Mouse (Mus musculus) yolk sac, embryonic 10.5 days (tissue): ENCODE measurements around the gene Pigz.

ENCODE experiments used
- DNase-seq: peaks from one replicate; pipeline ENCODE4 v3.0.0-alpha.2; 2017; ENCODE audit warnings: low spot score

Gene Pigz

DNA sequence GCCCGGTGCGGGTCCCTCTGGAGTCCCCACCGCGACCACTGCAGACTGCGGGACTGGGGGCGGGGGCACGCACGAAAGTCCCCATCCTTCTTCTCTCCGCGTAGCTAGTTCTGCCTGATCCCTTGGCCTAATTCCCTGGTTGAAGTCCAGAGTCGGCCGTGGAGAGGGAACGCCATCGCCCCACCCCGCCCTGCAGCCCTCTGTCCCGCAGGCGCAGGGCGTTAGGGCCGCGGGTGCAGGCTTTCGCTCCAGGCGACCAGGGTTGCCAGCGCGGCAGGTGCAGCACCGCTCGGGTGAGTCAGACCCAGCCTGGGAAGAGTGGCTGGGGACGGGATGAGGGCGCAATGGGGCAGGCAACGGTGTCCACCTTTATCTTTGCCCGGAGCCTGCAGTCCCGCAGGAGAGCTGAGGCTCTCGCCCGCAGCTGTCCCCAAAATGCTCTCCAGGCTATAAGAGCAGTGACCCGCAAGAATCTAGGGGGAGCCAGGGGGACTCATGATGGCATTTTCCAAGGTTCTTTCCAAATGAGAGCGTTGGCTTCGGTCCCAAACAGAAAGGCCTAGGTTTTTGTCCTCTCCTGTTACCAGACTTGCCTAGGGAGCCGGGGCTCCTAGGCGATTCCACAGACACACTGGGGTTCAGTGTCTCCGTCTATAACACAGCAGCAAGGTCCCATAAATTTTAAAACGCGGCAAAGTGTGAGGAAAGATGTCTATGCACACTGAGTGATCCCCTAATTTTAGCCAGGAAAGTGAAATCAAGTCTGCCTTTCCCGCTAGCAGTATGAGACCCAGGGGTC is at the start of gene Pigz:
Gene Pigz, plus strand, starts transcription at position 101 of the 799 bp plus-strand sequence.
- no peak for DNase-seq

DNA sequence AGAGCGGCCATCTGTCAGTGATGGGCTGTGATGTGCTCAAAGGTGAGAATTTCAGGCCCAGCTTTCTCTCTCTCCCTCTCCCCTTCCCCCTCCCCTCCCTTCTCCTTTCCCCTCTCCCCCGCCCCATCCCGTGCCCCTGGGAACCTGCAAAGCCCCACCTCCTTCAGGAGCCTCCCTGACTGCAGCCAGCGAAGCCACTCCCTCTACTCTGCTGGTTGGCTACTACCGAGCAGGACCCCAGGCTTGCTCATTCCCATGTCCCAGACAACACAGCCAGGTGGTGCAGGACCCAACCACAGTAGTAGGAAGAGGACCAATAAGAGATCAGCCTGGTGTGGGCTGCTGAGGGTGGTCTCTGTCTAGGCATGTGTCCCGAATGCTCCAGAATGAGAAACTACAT is 49.7 kb upstream of the Pigz start:
- peak; percentile 21 for DNase-seq

DNA sequence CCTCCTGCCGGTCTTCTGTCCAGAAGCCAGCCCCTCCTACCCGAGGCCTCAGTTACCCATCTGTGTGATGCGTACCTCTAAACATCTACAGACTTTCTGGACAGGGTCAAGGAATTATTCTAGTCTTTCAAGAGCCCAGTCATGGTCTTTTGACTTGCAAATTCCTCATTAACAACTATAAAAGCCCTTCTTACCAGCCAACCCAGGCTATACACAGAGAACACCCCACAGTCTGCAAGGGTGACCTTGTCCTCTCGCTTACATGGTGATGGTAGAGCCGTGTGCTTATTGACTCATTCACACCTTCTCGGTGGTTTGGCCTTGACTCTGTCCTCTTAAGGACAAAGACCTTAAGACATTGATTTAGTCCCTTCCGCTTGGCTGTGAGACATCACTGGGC is 42.7 kb upstream of the Pigz start:
- no peak for DNase-seq

DNA sequence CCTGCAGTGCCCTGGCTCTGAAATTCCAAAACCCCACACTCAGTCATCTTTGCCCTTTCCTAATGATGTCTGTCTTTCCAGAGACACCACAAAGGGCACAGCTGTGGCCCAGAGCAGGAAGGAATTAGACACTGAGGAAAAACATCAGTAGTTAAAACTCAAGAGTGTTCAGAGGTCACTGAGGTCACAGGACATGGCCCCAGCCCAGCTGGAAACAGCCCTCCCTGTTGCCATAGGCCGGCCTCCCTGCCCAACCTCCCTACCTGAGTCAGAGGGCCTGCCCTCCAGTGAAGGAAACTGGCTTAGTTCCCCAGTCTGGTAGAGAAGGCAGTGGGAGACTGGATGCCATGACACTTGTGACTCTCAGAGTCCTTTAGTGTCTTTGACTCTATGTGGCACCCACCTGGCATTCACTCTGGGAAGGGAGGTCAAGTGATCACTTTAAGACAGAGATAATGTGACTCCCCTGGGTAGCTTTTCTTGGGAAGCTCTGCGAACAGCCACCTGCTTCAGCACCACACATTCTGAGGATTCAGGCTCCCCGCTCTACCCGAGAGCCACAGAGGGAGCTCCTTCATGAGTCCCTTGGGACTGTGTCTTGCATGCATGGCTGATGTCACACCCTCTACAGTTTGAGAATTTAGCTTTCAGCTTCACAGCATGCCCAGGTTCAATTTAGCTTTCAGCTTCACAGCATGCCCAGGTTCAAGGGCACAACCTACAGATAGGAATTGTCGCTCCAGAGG is 40.1 kb upstream of the Pigz start:
- DNase-seq, result no peak

DNA sequence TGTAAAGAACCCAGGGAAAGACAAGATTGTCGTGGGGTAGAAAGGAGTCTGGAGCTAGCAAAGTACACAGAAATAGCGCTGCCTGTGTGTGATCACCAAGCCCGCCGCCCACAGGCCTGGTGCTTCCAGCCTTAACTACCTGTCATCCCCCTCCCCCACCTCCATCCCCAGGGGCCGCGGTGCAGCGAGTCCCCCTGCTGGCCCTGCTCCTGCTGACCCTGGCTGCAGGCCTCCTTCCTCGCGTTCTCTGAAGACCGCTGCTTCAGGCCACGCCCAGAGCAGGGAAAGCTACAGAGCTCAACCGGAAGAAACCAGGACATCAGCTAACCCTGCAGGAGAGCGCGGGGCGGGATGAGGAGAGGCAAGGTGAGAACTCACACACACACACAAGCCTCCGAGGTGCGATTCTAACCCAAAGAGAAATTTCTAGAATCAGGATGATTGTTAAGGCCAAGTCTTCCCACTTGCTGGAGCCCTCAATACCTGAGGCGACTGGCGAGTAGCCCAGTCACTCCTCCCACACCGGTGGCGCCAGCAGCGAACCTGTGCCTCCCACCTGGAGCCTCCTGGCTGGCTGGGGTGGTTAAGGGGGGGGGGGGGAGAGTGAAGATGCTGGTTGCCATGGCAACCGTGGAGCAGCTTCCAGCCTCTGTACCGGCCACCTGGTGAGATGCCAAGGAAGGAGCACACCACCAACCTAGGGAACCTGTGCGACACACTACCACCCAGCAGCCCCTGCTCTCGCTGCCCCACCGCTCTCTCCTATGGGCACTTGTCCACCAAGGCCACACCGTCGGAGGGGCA is 36.5 kb upstream of the Pigz start:
- DNase-seq, result peak; percentile 80

DNA sequence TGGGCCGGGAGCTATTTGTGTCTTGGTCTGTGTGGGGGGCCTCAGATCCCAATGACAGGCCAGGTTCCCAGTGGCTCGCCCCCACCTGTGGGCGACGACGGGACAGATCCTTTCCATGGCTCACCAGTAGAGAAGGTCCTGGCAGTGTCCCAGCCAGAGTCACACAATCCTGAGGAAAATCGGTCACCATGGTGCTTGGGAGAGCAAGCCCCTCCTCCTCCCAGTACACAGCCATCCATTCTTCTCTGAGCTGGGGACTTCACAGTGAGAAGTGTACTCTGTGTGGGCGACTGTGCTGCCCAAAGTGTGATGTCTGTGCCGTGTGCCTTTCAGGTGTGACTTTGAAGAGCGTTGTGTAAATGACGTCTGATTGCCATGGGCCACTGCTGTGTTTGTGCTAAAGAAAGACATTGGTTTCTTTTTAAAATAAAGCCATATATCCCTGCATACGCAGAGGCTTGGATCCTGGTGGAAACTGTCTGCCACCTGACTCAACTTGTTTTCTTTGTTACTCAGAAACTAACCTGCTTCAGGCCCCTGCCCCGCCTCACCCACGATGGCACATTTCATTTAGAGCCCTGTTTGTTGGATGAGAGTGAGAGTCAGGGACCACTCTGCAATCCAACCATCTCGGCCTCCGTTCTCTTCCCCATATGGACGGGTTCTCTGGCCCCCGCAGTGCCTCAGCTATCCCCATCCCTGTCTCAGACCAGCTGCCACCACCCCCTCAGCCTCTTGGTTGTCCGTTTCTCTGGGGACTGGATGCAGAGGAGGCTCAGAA is 34.9 kb upstream of the Pigz start:
- DNase-seq, result no peak

DNA sequence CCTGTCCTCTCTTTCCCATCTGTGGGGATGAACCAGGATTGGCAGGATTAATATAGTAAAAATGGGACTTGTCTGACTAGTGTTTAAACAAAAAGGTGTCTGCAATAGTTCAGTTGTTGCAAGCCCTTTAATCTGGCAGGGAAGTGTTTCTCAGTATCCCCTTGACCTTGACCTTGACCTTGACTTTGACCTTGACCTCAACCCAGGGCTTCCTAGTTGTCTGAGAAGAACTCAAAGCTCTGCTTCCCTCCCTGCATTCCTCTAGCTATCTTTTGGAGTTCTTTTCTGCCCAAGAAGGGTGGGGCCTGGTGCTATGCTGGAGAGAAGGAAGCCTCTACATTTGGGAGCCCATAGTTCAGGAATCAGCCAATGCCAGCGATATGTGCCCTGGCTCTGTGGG is 31.8 kb upstream of the Pigz start:
- DNase-seq, result no peak

DNA sequence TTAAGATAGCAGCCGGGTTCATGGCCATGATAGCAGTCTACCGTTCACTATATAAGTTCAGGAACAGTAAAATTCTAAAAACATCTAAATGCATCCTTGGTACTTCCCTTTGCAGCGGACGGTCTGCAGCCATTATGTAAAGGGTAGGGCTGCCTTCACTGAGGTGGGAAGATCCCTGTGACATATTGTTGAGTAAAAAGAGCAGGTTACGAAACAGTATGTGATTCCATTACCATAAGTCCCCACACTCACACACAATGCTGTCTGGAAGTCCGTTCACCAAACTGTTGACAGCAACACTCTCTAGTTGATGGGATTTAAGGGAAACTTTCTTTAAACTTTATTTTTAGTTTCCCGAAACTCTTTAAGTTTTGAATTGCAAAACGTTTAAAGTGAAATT is 30.4 kb upstream of the Pigz start:
- no peak for DNase-seq

DNA sequence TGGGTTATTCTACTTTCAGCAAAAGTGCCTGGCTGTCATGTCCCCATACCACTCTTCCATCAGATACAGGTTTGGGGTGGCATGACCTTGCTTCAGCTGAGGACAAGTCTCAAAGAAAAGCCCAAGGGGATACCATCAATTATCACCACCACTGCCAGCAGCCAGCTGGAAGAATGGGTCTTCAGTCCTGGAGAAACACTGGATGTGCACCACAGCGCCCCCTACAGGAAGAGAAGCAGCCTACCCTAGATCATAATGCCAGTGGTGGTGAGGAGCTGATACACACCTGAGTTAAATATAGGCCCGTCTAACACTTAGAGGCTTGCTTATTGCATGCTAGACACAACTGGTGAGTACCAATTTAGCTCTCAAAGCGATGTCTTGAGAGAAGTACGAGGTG is 28.3 kb upstream of the Pigz start:
- no peak for DNase-seq

DNA sequence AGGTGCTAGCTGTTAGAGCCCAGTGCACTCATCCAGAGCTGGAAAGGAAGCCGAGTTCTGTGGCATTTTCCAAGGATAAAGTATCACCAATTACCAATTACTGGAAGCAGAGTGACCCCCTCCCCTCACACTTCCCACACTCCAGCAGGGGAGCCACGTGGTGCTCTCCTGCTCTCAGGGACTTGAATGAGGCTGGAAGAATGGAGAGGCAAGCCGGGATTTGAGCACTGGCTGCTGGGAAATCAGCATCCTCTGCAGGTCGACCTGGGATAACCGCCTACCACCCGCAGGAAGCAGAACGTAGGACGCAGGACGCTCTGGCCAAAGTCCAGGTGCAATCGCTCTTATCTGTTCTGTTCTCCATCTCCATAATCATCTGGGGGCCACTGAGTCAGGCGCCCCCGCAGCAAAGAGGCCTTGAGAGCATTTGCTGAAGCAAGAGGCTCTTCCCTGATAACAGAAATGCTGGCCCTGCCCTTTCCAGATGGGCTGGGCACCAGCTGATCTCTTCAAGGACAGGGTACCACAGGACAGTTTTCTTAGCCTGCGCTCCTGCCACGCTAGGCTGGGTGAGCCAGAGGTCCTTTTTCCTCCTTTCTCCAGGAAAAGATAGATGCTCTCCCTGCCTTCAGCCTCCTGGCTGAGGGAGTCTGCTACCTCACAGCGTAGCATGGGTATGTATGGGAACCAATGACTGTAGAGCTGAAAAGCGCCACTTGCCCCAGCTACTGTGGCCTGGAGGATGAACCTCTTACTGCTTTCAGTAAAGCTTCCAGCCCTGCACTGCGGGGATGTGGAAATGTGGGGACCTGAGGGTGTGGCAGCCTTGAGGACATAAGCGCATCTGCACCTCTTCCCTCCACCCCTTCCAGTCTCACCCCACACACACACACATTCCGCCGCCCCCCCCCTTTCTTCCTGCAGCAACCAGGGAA is 27.5 kb upstream of the Pigz start:
- peak; percentile 67 for DNase-seq

DNA sequence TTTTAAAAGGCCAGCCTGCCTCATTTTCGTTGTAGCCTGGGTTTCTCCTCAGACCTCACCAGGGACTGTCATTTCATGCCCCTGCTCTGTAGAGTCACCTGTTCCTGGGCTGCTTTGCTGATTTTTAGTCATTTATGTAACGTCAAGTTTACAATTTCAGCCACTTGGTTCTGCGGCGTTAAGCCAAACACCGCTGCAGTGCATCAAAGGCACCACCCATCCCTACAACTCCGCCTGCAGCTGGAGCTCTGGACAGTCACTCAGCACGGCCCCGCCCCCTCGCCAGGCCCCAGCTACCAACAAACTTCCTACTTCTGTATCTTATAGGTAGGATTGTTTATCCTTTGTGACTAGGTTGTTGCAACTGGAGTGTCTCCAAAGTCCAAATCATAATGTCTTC is 26.8 kb upstream of the Pigz start:
- peak; percentile 62 for DNase-seq

DNA sequence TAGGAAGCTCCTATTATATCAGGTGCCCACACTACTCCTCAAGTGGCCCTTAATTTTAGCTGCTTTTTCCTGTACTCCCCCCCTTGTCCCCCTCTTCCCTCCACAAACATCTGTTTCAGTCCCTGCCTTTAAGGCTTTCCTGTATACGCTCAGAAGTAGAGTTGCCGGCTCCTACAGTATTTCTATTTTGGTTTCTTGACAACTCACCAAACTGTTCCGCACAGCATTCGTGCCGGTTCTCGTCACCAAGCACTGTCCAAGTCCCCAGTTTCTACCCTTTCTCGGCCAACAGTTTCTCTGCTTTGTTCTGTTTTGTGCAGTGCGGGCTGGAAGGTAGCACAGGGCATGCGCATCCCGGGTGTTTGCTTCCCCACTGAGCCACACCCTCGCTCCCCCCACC is 24.7 kb upstream of the Pigz start:
- DNase-seq, result no peak

DNA sequence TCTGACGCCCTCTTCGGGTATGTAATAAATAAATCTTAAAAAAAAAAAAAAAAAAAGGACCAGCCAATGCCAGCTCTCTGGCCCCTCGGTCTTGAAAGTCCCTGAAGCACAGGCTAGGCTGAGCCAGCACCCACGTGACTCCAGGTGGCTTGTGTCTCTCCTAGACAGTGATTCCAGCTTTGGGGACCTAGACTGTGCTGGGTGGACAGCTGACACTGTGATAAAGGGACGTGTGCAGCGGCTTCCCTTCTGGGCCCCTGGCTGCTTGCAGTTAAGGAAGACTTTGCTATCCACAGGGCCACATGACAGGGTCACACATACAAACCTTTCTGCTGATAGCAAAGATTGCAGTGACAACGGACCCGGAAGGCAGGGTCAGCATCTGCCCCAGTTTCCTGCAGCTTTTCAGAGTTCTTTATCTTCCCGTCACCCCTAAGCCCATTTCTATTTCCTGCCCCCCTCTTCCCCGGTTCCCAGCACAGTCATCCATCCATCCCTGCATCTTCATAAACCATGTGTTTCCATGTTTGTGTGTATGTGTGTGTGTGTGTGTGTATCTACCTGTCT is 23.3 kb upstream of the Pigz start:
- peak; percentile 62 for DNase-seq

DNA sequence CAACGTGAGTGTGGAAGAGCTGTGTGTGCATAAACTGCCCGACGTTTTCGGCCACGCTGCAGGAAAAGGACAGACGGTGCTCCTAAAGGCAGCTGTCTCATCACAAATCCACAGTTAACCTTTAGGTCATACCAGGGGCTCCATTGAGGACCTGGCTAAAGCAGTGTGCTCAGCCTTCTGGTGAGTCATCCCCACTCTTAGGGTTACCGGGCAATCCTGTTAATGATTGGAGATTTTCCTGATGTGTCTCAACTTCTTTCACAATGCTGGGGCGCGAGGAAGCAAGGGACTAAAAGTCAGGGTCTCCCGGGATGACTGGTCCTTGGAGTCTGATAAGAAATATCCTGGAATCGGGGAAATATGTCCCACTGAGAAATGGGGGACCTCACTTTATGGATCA is 15.9 kb upstream of the Pigz start:
- peak; percentile 87 for DNase-seq

DNA sequence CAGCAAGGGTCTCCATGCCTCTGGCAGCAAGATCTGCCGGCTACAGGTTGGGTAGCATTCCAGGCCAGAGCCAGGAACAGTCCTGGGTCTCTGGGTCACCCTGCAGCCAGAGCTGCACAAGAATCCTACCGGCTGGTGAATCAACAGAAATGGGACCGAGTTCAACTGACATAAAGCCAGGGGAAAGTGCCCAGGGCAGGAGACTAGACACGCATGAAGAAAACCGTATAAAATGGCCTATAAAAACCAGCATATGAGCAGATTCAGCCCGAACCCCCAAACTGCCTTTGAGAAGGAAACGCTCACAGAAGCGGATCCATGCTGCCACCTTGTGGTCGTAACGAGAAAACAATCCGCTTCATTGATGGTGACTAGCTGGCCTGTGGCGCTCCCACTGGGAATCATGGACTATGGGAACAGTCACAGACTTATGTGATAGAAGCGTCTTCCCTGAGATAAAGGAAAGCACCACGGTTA is 15.4 kb upstream of the Pigz start:
- peak; percentile 85 for DNase-seq

DNA sequence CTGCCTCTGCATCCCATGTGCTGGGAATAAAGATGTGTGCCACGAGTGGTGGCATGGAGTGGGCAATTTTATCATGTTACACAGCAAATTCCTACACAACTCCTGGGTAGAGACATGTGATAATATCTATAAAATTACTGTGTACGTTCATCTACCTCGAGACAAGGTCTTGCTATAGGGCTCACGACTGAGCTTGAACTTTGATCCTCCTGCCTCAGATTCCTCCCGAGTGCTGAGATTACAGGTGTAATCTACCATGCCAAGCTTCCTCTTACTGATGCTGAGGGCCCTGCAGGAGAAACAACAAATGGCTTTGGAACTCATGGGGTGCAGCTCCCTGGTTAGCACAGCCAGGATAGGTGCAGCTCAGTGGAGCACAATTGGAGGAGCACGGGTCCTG is 9.3 kb upstream of the Pigz start:
- DNase-seq, result no peak

DNA sequence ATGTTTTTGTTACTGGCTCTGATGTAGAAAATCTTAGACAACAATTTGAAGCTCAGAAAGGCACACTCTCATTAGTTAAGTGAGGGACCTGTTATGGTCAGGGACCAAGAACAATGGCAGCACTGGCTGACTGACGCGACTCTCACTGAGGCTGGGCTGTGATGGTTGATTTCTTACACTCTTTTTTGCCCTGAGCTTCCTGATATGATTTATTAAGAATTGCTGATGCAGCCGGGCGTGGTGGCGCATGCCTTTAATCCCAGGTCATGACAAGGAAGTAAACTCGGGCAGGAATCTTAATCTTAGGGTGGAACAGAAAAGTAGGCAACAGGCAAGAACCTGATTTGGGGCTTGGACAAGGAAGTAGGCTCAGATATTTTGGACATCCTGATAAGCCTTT is 7.6 kb upstream of the Pigz start:
- DNase-seq, result no peak

DNA sequence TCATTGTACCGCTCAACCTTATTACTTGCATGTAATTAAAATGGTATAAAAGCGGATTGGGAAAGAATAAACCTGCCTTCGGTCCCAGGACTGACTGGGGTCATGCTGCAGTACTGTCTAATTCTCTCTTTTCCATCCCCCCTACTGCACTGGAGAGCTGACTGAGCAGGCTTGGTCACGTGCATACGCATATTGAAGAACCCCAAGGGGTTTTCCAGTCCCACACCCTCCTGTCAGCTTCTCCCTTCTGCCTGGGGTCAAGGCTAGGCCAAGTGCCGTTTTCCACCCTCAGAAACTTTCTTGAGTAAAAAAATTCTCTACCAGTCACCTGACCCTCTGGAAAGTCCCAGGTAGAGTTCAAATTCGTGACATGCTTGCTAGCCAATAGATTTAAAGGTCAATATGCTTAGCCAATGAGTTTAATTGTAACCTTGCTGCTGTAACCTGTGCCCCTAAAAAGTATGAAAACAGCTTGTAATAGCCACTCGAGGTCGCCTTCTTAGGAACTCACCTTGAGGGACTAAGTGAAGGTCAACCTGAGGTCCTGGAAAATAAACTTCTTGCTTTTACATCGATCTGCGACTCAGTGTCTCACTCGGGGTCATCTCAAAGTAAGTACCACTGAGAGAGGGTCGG is 7.0 kb upstream of the Pigz start:
- no peak for DNase-seq

DNA sequence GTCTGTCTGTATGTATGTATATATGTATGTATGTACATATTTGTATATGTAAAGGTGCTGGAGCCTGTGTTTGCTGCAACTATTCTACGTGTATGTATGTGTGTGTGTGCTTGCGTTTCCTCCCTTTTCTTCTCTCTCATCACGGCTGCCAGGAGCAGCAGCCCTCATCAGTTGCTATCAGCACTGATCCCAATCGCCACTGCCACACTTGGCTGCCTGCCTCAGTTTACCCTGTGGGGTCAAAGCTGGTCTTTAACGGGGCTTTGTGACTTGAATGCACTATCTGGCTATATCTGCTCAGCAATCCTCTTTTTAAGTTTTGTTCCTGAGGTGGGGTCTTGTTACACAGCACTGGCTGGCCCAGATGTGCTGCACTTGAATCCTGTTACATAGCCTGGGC is 6.2 kb upstream of the Pigz start:
- no peak for DNase-seq

DNA sequence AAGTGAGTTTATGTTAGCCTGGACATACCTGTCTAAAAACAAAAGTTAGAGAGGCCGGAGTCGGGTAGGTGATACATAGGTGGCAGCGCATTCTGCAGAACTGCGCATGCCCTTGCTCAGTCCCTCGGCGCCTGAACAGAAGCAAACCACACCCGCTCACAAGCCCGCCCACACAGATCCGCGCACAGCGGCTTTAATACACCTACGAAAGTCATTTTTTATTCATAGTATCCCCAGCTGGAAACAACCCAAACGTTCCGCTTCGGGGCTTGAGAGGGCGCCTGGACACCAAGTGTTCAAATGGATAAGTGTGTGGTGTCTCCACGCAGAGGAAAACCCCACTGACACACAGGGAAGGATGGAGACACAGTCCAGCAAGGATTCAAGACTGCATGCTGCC is 2.3 kb upstream of the Pigz start:
- no peak for DNase-seq
